Mouse (Mus musculus) stomach, postnatal 0 days (tissue): ENCODE results near the gene Aatf.

ENCODE experiments used
- CTCF ChIP-seq: IDR thresholded peaks from 2 replicates; pipeline ENCODE4 v1.5.1; 2016; ENCODE audit warnings: antibody characterized with exemption, low read depth, mild to moderate bottlenecking, moderate library complexity
- EP300 ChIP-seq: optimal IDR thresholded peaks from 2 replicates; pipeline ENCODE3; 2016; ENCODE audit warnings: antibody characterized with exemption

GRCm38 (mm10) chr11:84373122-84373521, 140.2 kb downstream of the Aatf start:
- no peak for TF ChIP-seq EP300
- no peak for TF ChIP-seq CTCF
